Mouse (Mus musculus): Measurements from ENCODE around the gene Ccdc124.
"Not testable (repeated sequence)": the region's sequence is repeated elsewhere in the genome, so short reads cannot be mapped to it uniquely, and the experiment has no call there.

Gene Ccdc124

GRCm38 (mm10) chr8:70843941-70844340 is 29.8 kb downstream of the Ccdc124 start:
- DNase-seq: no peak

- no peak for DNase-seq
Observed at GRCm38 (mm10) chr8:70843214-70843773, 30.4 kb downstream of the Ccdc124 start.

- DNase-seq: no peak
Observed at GRCm38 (mm10) chr8:70842484-70842883, 31.3 kb downstream of the Ccdc124 start.

- peak; percentile 76 to 94 for DNase-seq
Observed at GRCm38 (mm10) chr8:70841147-70842072, 32.3 kb downstream of the Ccdc124 start.

GRCm38 (mm10) chr8:70840590-70840989 is 33.1 kb downstream of the Ccdc124 start:
- DNase-seq: no peak

GRCm38 (mm10) chr8:70839408-70840351 is 34.1 kb downstream of the Ccdc124 start, which contains the start of gene Arrdc2:
TSS of gene Arrdc2 (minus strand) at chr8:70839720.
- DNase-seq: peak; percentile 89 to 97

- peak in 1 of 2 experiments; percentile 40 for DNase-seq
Observed at GRCm38 (mm10) chr8:70838654-70839407, 34.9 kb downstream of the Ccdc124 start.

GRCm38 (mm10) chr8:70836666-70837065 is 37.1 kb downstream of the Ccdc124 start:
- no peak for DNase-seq

GRCm38 (mm10) chr8:70834071-70834470 is 39.7 kb downstream of the Ccdc124 start:
- no peak for DNase-seq

- no peak for DNase-seq
Observed at GRCm38 (mm10) chr8:70833520-70833919, 40.2 kb downstream of the Ccdc124 start.

- DNase-seq: peak in 1 of 2 experiments; percentile 51
Observed at GRCm38 (mm10) chr8:70833018-70833482, 40.7 kb downstream of the Ccdc124 start.

- no peak for DNase-seq
Observed at GRCm38 (mm10) chr8:70832371-70832770, 41.4 kb downstream of the Ccdc124 start.

- DNase-seq: no peak
Observed at GRCm38 (mm10) chr8:70831517-70831916, 42.2 kb downstream of the Ccdc124 start.

GRCm38 (mm10) chr8:70827796-70828195 is 45.9 kb downstream of the Ccdc124 start:
- no peak for DNase-seq

GRCm38 (mm10) chr8:70827010-70827409 is 46.7 kb downstream of the Ccdc124 start:
- no peak for DNase-seq

GRCm38 (mm10) chr8:70825816-70826215 is 47.9 kb downstream of the Ccdc124 start:
- DNase-seq: no peak

- no peak for DNase-seq
Observed at GRCm38 (mm10) chr8:70823802-70824201, 49.9 kb downstream of the Ccdc124 start.

GRCm38 (mm10) chr8:70822594-70822993 is 51.1 kb downstream of the Ccdc124 start:
- not testable (repeated sequence) for DNase-seq

GRCm38 (mm10) chr8:70821992-70822391 is 51.7 kb downstream of the Ccdc124 start:
- no peak for DNase-seq

GRCm38 (mm10) chr8:70821399-70821962 is 52.3 kb downstream of the Ccdc124 start:
- DNase-seq: peak; percentile 47 to 73

GRCm38 (mm10) chr8:70820101-70820935 is 53.4 kb downstream of the Ccdc124 start:
- DNase-seq: no peak

Measured in spleen, adult 18-20 months (tissue).